Mouse (Mus musculus) CH12.LX (cell line): ENCODE measurements around the gene Smim6. TPM values are rescaled to one million over a fixed set of nuclear protein-coding genes. Genes with fewer than 3 reads are reported as not detected.

Source experiments
- DNase-seq: peaks from one replicate; pipeline ENCODE4 v3.0.0-alpha.2; 2013; ENCODE audit errors: extremely low read depth
- H3K27ac ChIP-seq: 2 replicates; pipeline ENCODE4 v1.5.1; 2012; ENCODE audit warnings: low read depth, mild to moderate bottlenecking, control low read depth, moderate library complexity; ENCODE audit not compliant: insufficient read depth
- H3K27me3 ChIP-seq: replicated peaks from 2 replicates; pipeline ENCODE3; 2012; ENCODE audit warnings: inconsistent platforms
- H3K36me3 ChIP-seq, 2 experiments: replicated peaks in 1 of 2; 2 replicates each; pipeline versions ENCODE3 to v1.6.1; 2012; ENCODE audit warnings: inconsistent platforms in 1 of 2, low read length in 1 of 2, mild to moderate bottlenecking in 1 of 2, mixed read lengths in 1 of 2, moderate library complexity in 1 of 2; ENCODE audit not compliant: control insufficient read depth in 1 of 2, insufficient read depth in 1 of 2
- H3K4me1 ChIP-seq, 2 experiments: 2 replicates each; pipeline ENCODE4 v1.6.1; 2012; ENCODE audit warnings: inconsistent platforms in 1 of 2, moderate library complexity in 1 of 2; ENCODE audit not compliant: insufficient read depth in 2 of 2, control insufficient read depth in 1 of 2
- H3K4me2 ChIP-seq: 2 replicates; pipeline ENCODE4 v1.6.1; 2012; ENCODE audit warnings: low read depth, mild to moderate bottlenecking, control low read depth; ENCODE audit not compliant: poor library complexity, insufficient read depth, severe bottlenecking
- H3K4me3 ChIP-seq, 3 experiments: fragments of 150-350 bp in 1 of 3; sonication (generic) in 1 of 3; replicated peaks in 1 of 3; 2 replicates each; pipeline versions ENCODE3 to v1.5.1; 2011 to 2012; ENCODE audit warnings: low read depth in 2 of 3, low read length in 2 of 3, mild to moderate bottlenecking in 2 of 3, moderate library complexity in 2 of 3, control low read depth in 1 of 3, improper control_type of control experiment in 1 of 3, inconsistent platforms in 1 of 3, mixed read lengths in 1 of 3; ENCODE audit not compliant: poor library complexity in 1 of 3
- H3K79me2 ChIP-seq: replicated peaks from 2 replicates; pipeline ENCODE4 v1.6.1; 2012; ENCODE audit warnings: mild to moderate bottlenecking, moderate library complexity; ENCODE audit not compliant: control insufficient read depth, poor library complexity, insufficient read depth, severe bottlenecking; ENCODE audit errors: extremely low read depth
- H3K9ac ChIP-seq: 2 replicates; pipeline ENCODE4 v1.6.1; 2012; ENCODE audit warnings: low read depth, mild to moderate bottlenecking, control low read depth, moderate library complexity; ENCODE audit not compliant: insufficient read depth
- H3K9me3 ChIP-seq: replicated peaks from 2 replicates; pipeline ENCODE3; 2012; ENCODE audit warnings: low read length, inconsistent platforms, mixed read lengths
- BHLHE40 ChIP-seq: IDR thresholded peaks from 2 replicates; pipeline ENCODE4 v1.6.1; 2011; ENCODE audit warnings: mild to moderate bottlenecking, low read depth, low read length, improper control_type of control experiment
- CHD1 ChIP-seq: IDR thresholded peaks from 2 replicates; pipeline ENCODE4 v1.6.1; 2012; ENCODE audit warnings: low read depth, low read length, improper control_type of control experiment, inconsistent platforms
- HCFC1 ChIP-seq: IDR thresholded peaks from 2 replicates; pipeline ENCODE4 v1.6.1; 2012; ENCODE audit warnings: low read depth, mild to moderate bottlenecking, inconsistent platforms, low read length, improper control_type of control experiment
- POLR2A ChIP-seq: IDR thresholded peaks from 2 replicates; pipeline ENCODE4 v1.6.1; 2011; ENCODE audit warnings: low read depth, mild to moderate bottlenecking, improper control_type of control experiment, low read length
- RCOR1 ChIP-seq: conservative IDR thresholded peaks from 2 replicates; pipeline ENCODE4 v1.6.1; 2012; ENCODE audit warnings: low read depth, mild to moderate bottlenecking, inconsistent platforms, low read length, improper control_type of control experiment
- USF1 ChIP-seq: IDR thresholded peaks from 2 replicates; pipeline ENCODE4 v1.6.1; 2014; ENCODE audit warnings: low read depth, mild to moderate bottlenecking, inconsistent platforms, low read length, improper control_type of control experiment
- ZKSCAN1 ChIP-seq: IDR thresholded peaks from 2 replicates; pipeline ENCODE4 v1.6.1; 2012; ENCODE audit warnings: low read depth, inconsistent platforms, low read length, improper control_type of control experiment, borderline replicate concordance
- ZMIZ1 ChIP-seq: IDR thresholded peaks from 2 replicates; pipeline ENCODE4 v1.6.1; 2012; ENCODE audit warnings: low read depth, mild to moderate bottlenecking, inconsistent platforms, low read length, improper control_type of control experiment
- dilution Hi-C: fragments of 300-500 bp; cut with MboI; formaldehyde crosslinking; loops from 2 replicates; pipeline ENCODE4 v1.14.3; 2020; ENCODE audit warnings: low sequenced_read_pairs; ENCODE audit not compliant: extremely low pct_unique_long_range_greater_than_20kb, extremely low pct_ligation_motif_present
- in situ Hi-C: fragments of 300-500 bp; cut with MboI; formaldehyde crosslinking; loops from 3 replicates; pipeline ENCODE4 v1.14.3; 2019; ENCODE audit warnings: low sequenced_read_pairs, low pct_ligation_motif_present, low pct_unique_long_range_greater_than_20kb, mixed read lengths
- polyA plus RNA-seq: library from polyadenylated mRNA; unstranded; fragments of >175 nt; gene quantifications from 2 replicates; pipeline ENCODE4 v1.2.1, GENCODE M21; 2012; ENCODE audit warnings: low read depth; ENCODE audit not compliant: insufficient read length
- total RNA-seq, 2 experiments: library from RNA; depleted of rRNA; stranded (reverse); fragments of 300-350 nt in 1 of 2; fragments of >200 nt in 1 of 2; gene quantifications; 2 replicates each; pipeline ENCODE4 v1.2.3; 2012 to 2014

Gene Smim6
- total and polyA plus RNA-seq, 3 experiments: 0.21 to 0.56 TPM; not detected in 1

- no peak for DNase-seq
- no peak overlapping the region for H3K27ac ChIP-seq
- no peak overlapping the region for H3K4me2 ChIP-seq
- H3K27me3 ChIP-seq: no peaks in the 10 kb centered on the region
- in situ Hi-C loops (no loop called here), dilution Hi-C loops (no loop called here)
- no peak overlapping the region for H3K4me3 ChIP-seq
- H3K9ac ChIP-seq: no peak overlapping the region
- H3K36me3 ChIP-seq: peaks cover 71 to 90% of the 10 kb centered on the region in 2 experiments
- peaks cover 0 to 6% of the 10 kb centered on the region in 2 experiments; a peak in 2 of 4 replicates for H3K4me1 ChIP-seq
- no peaks in the 10 kb centered on the region for H3K9me3 ChIP-seq
- H3K79me2 ChIP-seq: no peaks in the 10 kb centered on the region
- TF ChIP-seq BHLHE40 (peak; percentile 64), CHD1 (no peak)
Measured at GRCm38 (mm10) chr11:115955195-115955858, 43.5 kb downstream of the Smim6 start.

GRCm38 (mm10) chr11:115956453-115956852, 44.6 kb downstream of the Smim6 start:
- no peak overlapping the region for H3K4me2 ChIP-seq
- in situ Hi-C loops: no loop called here
- H3K36me3 ChIP-seq: peaks cover 74 to 90% of the 10 kb centered on the region in 2 experiments

GRCm38 (mm10) chr11:115957971-115958370, 46.2 kb downstream of the Smim6 start:
- in situ Hi-C loops: no loop called here
- peaks cover 0 to 6% of the 10 kb centered on the region in 2 experiments; a peak in 2 of 4 replicates for H3K4me1 ChIP-seq
- no peak overlapping the region for H3K4me2 ChIP-seq
- H3K27me3 ChIP-seq: no peaks in the 10 kb centered on the region
- H3K36me3 ChIP-seq: peaks cover 75 to 90% of the 10 kb centered on the region in 2 experiments
- no peaks in the 10 kb centered on the region for H3K79me2 ChIP-seq
- H3K9ac ChIP-seq: no peak overlapping the region
- H3K4me3 ChIP-seq: no peak overlapping the region
- no peak for TF ChIP-seq USF1
- TF ChIP-seq ZMIZ1: no peak
- TF ChIP-seq POLR2A: no peak
- no peak for TF ChIP-seq HCFC1
- dilution Hi-C loops: no loop called here
- no peaks in the 10 kb centered on the region for H3K9me3 ChIP-seq
- no peak for DNase-seq
- no peak overlapping the region for H3K27ac ChIP-seq

More at GRCm38 (mm10) chr11:115956453-115956852, 44.6 kb downstream of the Smim6 start:
- H3K27me3 ChIP-seq: no peaks in the 10 kb centered on the region
- no peak overlapping the region for H3K4me3 ChIP-seq
- dilution Hi-C loops: no loop called here
- no peaks in the 10 kb centered on the region for H3K9me3 ChIP-seq
- no peak for DNase-seq
- TF ChIP-seq ZKSCAN1 (peak; percentile 26; the same call in 1 of the 2 replicates), POLR2A (no peak), RCOR1 (no peak)
- H3K79me2 ChIP-seq: no peaks in the 10 kb centered on the region
- no peak overlapping the region for H3K27ac ChIP-seq
- H3K4me1 ChIP-seq: peaks cover 0 to 6% of the 10 kb centered on the region in 2 experiments; a peak in 2 of 4 replicates
- no peak overlapping the region for H3K9ac ChIP-seq
